Mouse (Mus musculus) T-helper 1 cell (primary cell): Measurements from ENCODE around the gene Mprip.
"Not testable (repeated sequence)": the region's sequence is repeated elsewhere in the genome, so short reads cannot be mapped to it uniquely, and the experiment has no call there.

Experiments used
- in situ Hi-C: fragments of 300-600 bp; cut with MboI, MseI; formaldehyde crosslinking; loops from one replicate; pipeline ENCODE4 v1.15.1; 2025; ENCODE audit warnings: high pct_unique_total_duplicates

The Mprip gene

DNA sequence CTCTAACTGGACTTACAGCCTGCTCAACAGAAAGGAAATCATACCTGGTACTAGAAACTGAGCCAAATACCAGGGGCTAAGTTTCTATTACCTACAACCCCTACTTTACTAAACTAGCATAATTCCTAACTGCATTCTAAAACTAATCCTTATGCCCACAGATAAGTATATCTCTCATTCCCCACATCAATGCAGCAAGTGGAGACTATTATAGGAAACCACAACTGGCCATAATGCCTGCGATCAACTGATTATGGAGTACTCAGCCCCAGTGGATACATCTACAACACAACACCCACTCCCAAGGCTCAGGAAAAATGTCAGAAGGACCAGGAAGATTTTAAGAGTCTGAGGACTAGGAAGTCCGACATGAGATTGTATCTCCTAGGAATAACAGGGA is 7.6 kb upstream of the Mprip start:
- in situ Hi-C loops: no loop called here

DNA sequence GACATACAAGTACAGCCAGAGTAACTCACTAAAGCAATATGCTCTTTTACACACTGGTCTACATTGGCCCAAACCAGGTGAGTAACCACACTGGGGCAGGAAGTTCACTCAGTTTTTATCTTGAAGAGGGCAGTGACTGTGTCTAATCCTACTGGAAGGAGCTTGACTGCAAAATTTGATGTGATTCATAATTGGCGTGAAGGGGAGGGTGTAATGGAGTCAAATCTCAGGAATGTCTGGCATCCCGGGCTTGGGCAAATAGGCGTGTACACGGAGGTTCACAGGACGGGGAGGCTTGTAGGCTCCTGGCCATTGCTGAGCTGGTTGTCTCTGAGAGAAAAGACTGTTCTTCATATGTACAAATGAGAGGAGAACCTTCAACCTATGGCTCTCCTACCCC is 5.8 kb upstream of the Mprip start:
- in situ Hi-C loops: no loop called here

DNA sequence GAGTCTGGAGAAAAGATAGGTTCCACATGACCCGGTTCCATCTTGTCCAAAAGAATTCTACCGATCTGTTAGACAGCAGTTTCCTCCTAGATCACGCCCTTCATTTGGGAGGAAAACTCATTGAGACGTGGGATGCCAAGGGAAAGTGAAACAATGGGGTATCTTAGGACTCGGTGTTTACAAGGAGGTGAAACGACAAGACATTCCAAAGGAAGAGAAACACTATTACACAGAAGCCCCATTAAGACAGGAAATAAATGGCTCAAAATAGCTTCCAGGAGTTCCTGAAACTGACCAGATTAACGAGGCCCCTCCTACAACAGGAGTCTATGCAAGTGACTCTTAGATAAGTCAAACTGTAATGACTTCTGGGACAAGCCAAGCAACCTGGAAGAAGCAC is 5.1 kb upstream of the Mprip start:
- in situ Hi-C loops: no loop called here

DNA sequence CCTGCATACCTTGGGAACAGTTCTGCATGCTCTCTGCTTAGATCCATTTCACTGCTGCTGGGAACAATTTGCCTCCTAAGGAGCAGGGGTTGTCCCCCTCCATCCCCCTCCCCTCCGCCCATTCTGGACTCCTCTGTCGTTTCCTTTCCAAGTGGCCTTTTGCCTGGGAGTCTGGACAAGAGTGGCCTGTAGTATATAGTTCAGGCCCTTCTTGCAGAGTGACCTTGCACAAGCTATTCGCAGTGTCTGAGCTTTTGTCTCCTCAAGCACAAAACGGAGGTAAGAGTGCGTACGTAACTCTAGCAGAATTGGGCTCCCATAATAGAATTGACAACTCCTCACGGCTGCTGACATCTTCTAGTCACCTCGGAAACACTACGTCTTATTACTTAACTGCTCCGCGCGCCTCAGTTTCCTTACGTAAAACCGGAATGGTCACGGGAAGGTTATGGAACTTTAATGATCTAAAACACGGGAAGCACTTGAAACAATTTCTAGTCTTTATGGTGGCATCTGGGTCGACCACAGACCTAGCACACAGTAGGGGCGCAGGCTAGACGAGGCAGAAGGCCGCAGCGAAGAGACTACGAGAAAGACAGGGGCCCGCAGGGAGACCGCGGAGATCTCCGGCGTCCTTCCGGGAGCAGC is 620 bp downstream of the Mprip start:
- in situ Hi-C loops: no loop called here

DNA sequence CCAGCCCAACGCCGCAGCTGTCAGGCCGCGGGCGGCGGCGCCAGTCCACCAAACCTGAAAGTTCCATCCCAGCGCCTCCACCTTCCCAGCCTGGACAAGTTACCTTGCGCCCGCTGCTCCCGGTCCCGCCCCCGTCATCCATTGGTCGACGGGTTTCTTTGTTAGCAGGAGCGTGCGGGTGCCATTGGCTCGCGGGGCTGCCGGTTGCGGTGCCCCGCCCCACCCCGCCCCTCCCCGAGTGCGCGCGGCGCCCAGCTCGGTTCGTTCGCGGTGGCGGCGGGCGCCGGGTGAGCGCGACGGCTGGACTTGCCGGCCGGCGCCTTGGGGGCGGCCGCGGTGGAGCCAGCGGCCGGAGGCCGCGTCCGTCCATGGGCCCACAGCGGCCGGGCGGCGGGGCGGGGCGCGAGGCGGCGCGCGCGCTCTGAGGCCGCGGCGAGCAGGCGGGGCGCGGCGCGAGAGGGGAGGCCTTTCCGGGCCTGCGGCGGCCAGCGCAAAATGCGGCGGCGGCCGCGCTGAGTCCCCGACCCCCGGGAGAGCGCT is 1.2 kb downstream of the Mprip start:
- in situ Hi-C loops: no loop called here

DNA sequence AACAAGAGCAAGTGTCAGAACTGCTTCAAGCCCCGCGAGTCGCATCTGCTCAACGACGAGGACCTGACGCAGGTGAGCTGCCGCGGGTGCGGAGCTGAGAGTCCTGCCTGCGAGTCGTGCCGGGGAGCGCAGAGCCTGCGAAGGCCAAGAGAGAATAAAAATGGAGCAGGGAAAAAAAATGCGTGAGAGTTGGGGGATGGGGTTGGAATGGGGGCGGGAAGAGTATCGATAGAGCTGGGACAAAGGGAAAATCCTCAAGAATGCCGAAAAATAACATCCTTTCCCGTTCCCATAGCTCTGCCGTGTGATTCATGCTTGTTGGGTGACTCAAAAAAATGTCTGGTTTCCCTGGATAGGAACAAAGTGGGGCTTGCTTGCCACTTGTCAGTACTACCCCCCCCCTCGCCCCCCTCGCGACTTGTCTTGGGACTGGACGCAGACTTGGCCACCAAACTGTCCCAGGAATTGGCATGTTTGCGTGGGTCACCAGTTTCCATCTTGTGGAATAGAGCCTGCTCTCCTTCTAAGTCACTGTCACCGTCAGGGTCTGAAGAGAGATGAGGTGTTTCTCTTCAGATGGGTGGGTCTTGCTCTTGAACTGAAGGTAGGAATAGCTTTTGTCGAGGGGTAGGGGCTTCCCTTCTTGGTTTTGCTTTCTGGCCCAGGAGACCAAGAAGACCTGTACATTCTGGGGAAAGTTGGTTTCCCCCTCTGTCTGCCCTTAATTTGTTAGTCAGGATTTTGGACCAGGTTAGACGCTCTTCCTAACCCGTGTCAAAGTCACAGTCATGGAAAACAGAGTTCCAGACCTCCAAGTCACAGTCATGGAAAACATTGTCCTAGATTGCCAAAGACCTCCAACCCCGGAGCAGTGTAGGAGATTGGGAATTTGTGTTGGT is 2.0 kb downstream of the Mprip start:
- in situ Hi-C loops: no loop called here

DNA sequence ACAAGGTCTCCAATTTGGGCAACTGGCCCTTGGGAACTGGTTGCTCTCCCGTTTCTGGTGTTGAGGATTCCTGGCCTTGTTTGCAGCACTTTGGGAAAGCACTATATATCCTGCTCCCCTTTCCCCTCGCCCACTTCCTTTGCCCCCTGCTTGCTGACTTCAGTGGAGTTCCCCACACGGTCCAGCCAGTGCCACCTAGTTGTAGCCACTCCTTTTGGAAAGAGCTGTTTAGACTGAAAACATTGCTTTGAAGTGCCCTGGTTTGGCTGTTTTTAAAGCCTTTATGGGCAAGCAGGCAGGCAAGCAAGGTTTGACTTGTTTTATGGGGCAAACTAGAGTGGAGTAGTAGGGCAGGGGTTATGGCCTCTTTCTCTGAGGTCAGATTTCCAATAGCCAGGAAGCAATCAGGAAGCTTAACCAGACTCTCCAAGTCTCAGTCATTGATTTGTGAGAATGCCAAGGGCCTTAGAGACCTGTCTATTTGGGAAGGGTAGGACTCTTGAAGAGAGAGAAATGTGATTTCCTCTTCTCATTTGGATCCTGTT is 2.7 kb downstream of the Mprip start:
- in situ Hi-C loops: no loop called here

DNA sequence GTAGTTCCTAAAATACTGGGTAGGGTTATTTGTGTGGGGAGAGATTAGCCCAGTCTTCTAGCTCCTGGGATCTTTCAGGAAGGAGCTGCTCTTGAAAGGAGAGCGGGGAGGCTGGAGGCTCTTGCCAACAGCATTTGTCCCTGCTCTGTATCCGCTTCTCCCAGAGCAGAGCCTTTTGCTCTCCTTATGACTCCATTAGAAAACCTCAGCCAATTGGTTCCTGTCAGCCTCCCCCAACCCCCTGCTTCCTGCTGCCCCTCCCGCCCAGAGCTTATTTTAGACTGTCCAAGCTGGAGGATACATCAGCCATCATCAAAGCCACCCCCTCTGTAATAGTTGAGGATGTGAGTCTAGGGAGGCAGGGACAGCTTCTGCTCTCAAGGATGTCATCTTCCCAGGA is 3.7 kb downstream of the Mprip start:
- in situ Hi-C loops: no loop called here

DNA sequence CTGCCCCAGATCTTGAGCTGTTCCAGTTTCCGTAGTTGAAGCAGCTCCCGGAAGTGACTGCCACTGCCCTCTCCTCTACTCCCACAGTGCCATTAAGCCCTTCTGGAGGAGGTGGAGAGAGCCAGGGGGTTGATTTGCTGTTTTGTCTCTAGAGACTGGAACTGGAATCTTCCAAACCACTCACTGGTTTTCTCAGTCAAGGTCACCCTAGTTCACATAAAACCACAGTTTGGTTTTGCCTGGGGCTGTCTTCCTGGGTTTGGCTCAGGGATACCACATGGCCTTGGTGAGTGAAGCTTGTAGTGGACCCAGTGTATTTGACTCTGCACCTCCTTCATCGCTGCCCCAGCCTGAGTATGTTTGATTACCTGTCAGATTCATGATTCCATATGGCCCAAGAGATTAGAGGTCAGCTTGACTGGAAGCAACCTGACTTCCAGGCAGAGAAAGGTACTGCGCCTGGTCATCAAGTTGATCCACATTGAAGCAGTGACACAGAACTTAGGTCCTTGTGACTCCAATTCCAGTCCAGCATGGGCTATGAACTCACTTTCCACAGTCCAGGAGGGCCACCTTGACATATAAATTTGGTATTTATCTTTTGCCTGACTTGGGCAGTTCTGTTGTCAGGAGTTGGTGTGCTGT is 10.1 kb downstream of the Mprip start:
- in situ Hi-C loops: no loop called here

DNA sequence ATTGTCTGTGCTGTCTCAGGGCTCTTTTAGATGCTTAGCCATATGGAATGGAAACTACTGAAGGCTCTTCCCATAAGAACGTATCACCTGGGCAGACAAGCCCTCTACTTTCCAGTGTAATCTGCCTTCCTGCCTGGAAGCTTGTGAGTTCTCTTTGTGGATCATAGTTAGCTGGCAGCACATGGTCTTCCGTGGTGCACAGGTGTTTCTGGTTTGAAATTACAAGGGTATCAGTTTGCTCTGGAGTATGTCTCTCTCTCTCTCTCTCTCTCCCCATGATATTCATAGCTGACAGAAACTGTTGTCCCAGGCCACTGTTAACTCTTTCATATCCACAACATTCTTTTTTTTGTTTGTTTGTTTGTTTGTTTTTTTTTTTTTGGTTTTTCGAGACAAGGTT is 12.9 kb downstream of the Mprip start:
- in situ Hi-C loops: no loop called here

DNA sequence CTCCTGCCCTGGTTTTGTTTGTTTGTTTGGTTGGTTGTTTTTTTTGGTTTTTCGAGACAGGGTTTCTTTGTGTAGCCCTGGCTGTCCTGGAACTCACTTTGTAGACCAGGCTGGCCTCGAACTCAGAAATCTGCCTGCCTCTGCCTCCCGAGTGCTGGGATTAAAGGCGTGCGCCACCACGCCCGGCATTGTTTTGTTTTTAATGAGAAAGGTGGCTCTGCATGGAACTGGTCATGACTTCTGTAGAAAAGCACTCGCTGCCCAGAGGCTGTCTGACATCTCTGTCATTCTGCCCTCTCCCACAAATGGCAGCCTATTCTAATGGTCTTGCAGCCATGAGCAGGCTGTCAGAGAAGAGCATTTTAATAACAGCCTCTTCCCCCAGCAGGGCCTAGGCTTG is 13.6 kb downstream of the Mprip start:
- in situ Hi-C loops: not testable (repeated sequence)

DNA sequence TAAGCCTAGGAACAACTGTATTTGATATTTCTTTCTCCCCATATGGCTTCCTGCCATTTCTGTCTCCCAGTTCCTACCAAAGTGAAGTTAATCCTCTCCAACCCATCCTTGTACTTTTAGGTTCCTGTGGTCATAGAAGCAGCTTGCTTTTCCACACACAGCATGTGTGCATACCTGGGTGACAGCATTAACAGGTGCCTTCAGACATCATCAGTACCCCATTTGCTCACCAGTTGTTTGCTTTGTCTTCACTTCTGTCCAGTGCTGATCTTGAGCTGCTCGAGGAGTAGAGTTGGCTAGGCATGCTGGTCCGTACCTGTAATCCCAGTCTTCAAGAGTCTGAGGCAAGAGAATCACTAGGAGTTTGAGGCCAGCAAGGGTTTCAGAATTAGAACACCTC is 16.7 kb downstream of the Mprip start:
- in situ Hi-C loops: no loop called here

DNA sequence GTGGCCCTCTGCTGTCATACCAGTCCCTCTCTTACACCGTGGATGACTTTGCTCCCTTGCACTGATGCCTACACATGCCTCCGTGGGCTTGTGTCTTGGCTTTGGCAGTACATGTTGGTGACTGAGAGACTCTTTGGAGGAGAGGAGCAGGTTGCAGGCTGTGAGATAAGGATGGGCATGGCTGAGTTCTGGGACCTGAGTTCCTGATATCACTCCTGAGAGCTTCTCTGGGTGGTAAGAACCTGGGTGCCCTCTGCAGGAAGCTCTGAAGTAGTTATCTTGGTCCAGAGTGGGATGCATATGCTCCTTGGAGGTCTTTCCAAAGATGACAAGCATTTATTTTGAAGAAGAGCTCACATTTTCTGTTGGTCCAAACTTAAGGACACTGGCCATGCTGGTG is 17.6 kb downstream of the Mprip start:
- in situ Hi-C loops: no loop called here

DNA sequence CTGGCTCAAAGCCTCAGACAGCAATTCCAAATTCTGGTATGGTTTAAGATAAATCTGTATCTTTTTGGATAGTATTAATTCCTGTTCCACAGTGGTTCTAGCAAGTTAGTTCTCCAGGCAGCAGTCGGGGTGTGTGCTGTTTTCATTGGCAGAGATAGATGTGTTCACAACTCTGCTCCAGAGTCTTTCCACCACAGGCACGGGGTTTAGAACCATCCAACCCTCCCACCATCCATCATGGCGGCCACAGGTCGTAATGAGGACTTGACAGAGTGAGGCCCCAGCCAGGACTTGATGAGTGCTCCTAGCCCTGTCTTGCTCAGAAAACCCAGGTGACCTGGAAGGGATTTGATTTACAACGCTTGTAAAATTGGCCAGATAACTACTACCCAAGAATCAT is 19.0 kb downstream of the Mprip start:
- in situ Hi-C loops: no loop called here

DNA sequence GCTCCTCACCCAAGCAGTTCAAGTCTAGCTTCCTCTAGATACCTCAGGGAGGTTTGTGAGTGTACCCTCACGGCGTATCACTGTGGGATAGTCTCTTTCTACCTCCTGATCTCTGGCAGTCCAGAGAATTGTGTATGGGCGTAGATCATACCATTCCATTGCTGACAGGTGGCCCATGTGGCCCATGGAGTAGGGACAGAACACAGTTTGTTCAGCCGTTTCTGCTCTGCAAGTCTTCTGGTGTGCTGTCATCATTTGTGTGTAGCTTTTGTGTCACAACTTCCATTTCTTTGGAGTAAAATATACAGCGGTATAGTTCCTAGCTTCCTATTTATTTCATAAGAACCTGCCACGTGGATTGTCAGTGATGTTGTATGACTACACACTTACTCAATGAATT is 23.9 kb downstream of the Mprip start:
- in situ Hi-C loops: no loop called here

DNA sequence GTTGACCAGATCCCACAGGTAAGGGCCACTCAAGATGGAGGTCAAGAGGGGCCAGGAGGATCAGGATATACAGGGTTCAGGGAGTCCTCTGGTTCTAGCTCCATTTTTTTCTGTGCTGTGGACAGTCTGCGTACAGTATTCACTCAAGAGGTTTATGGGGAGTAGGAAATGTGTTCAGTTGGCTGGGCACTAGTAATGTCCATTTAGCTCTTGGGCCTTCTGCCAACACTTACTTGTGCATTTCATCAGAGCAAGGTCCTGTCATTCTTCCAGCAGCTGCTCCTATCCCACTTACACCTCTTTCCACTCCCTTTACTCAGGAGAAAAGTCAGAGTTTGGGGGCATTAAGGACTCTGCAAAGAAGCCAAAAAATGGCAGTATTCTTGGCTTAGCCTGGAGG is 33.4 kb downstream of the Mprip start:
- in situ Hi-C loops: no loop called here

DNA sequence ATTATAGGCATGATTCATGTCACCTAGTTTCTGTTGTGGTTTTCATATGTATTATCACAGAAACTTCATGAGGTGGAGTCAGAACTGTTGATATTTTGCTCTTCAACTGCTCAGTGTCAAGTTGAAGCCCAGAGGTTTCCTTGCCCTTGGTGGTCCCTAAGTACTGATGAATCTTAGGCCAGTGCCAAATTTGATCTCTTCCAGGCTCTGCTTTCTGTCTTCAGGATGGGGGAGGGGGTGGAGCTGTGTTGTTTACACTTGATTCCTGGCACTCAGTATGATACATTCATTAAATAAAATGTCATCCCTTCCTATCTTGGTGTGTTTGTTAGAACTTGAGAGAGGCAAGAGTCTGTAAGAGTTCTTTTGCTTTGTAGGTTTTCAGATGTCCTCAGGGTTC is 34.4 kb downstream of the Mprip start:
- in situ Hi-C loops: no loop called here

DNA sequence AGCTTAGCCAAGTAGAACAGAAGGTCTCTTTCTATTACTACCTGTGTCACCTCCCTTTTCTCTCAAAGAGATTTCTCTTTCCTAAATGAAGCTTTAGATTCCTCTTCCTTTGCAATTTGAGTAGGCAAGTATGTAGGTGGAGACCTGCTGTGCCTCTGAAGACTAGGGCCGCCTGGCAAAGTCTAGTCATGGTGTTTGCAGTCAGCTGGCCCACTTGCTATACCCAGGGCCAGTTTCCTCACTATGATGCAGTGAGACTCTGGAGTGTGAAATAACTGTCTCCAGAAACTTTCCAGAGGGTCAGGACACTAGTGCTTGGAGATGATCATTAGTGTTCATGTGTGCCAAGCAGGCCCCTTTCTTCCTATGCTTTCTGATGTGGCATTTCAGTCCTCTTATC is 36.5 kb downstream of the Mprip start:
- in situ Hi-C loops: no loop called here

DNA sequence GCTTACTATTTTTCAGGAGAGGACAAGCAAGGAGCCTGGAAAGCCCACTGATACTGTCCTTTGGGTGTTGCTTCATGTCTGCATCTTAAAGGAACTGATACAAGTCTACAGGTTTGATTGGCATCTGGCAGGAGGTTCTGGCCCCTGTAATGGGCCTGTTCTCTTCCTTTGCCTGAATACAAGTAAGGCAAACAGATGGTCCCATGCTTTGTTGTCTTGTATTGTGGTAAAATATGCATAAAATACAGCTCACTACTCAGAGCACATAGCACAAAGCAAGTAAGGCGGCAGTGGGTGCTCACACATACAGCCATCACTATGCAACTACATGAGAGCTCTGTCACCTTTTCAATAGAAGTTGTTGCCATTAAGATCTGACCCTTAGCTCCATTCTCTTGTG is 39.7 kb downstream of the Mprip start:
- in situ Hi-C loops: no loop called here

DNA sequence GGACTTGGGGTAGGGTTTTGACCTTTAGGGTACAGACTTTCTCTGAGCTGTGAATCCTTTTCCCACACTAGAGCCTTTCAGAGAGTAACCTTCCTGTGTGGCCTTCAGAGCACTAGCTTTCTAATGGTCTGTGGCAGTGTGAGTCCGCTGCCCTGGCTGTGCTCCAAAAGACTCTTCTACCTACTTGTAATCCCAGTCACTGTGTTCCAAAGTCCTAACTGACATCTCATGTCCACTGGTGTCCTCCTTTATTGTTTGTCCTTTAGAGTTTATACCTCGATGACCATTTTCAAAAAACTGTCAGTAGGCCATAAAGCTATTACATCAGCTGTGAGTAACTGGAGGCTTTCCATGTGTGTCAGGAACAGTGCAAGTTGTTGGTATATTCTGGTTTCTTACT is 44.0 kb downstream of the Mprip start:
- in situ Hi-C loops: no loop called here

DNA sequence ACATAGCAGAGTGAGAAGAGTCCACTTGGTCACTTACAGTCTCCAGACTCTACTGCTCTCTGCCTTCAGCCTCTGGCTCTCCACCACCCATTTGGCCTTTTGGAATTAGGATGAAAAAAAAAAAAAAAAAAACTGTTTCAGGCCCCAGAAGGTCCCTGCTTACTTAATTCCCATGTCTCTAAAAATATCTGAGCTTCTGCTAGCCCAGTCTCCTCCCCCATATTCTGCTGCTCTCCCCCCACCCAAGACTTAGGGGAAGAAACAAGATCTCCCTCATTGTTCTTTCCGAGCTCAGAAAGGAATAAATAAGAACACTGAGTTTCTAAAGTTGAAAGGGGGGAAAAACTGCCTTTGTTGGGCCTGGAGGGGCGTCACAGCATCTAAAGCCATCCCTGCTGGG is 46.4 kb downstream of the Mprip start:
- in situ Hi-C loops: no loop called here

DNA sequence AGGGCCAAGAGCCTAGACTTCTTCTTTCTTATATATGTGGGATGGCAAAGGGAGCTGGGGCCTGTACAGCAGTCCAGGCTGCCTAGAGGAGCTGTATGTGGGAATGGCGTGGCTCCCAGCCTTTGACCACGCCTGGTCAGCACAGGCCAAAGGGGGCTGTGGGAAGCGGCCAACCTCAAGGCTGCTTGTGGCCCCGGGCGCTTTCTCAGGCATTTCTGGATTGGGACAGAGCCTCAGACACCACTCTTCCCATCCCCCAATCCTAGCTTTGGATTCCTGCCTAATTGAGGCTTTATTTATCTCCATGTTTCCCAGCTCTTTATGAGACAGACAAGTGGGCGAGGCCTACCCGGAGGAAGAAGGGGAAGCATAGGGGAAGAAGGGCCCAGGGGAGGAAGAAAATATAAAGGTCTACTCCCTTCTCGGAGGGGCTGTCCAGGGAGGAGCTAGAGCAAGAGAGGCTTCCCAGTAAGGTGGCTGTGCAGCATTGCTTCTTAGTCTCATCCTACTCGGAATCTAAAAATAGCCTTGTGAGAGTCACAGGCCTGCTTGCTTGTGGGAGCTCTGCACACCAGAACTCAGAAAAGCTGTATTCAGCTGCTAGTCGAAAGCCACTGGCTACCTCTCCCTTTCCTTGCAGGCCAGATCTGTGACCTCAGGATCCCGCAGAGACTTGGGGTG is 47.0 kb downstream of the Mprip start:
- in situ Hi-C loops: no loop called here
